Mouse (Mus musculus) thymus, adult 2 months (tissue): ENCODE results near the gene Utp11. TPM values are rescaled to one million over a fixed set of nuclear protein-coding genes. Genes with fewer than 3 reads are reported as not detected.

Experiments used
- DNase-seq: peaks from one replicate; pipeline ENCODE4 v3.0.0; 2021
- H3K27ac ChIP-seq: fragments of 200-500 bp; 2 replicates; pipeline ENCODE4 v1.5.1; 2012; ENCODE audit warnings: low read length, control low read depth; ENCODE audit not compliant: control insufficient read depth, insufficient read depth
- H3K27me3 ChIP-seq: fragments of 200-500 bp; 2 replicates; pipeline ENCODE4 v1.6.1; 2012; ENCODE audit warnings: mild to moderate bottlenecking, low read length, moderate library complexity, mixed read lengths; ENCODE audit not compliant: control insufficient read depth, insufficient read depth
- H3K36me3 ChIP-seq: fragments of 200-500 bp; 2 replicates; pipeline ENCODE4 v1.6.1; 2012; ENCODE audit warnings: mild to moderate bottlenecking, low read length, moderate library complexity; ENCODE audit not compliant: control insufficient read depth, insufficient read depth
- H3K4me1 ChIP-seq: fragments of 200-500 bp; replicated peaks from 2 replicates; pipeline ENCODE4 v1.6.1; 2012; ENCODE audit warnings: low read length; ENCODE audit not compliant: control insufficient read depth, insufficient read depth
- H3K4me3 ChIP-seq: fragments of 200-500 bp; 2 replicates; pipeline ENCODE4 v1.5.1; 2012; ENCODE audit warnings: mild to moderate bottlenecking, low read length, control low read depth, moderate library complexity; ENCODE audit not compliant: control insufficient read depth, insufficient read depth
- CTCF ChIP-seq: fragments of 200-500 bp; IDR thresholded peaks from 2 replicates; pipeline ENCODE4 v1.5.1; 2012; ENCODE audit warnings: mild to moderate bottlenecking, control low read depth, low read length, moderate library complexity, borderline replicate concordance; ENCODE audit not compliant: control insufficient read depth, poor library complexity, insufficient read depth; ENCODE audit errors: extremely low read depth
- POLR2A ChIP-seq: fragments of 200-500 bp; IDR thresholded peaks from 2 replicates; pipeline ENCODE4 v1.6.1; 2012; ENCODE audit warnings: mild to moderate bottlenecking, low read length, control low read depth, moderate library complexity; ENCODE audit not compliant: control insufficient read depth, poor library complexity, insufficient read depth; ENCODE audit errors: extremely low read depth
- WGBS: fragments of 180-500 bp; shearing (Covaris S2); methylation state at CpG from one replicate; pipeline ENCODE4 v1.1.7; 2018; 5-methylcytosine and 5-hydroxymethylcytosine counted together
- polyA plus RNA-seq: library from polyadenylated mRNA; depleted of rRNA; stranded (reverse); fragments of >200 nt; gene quantifications from 2 replicates; pipeline ENCODE4 v1.2.3, GENCODE M21; 2012; rRNA removed

Utp11 gene
- polyA plus RNA-seq, 1 experiment: 6.3 TPM

- no peaks in the 10 kb centered on the region for H3K4me1 ChIP-seq
- no peak overlapping the region for H3K27ac ChIP-seq
- DNase-seq: peak; percentile 5
- 7% methylated on average over 9 of the region's 9 CpGs for WGBS
- TF ChIP-seq POLR2A (no peak), CTCF (no peak)
- no peaks in the 10 kb centered on the region for H3K27me3 ChIP-seq
- no peak overlapping the region for H3K4me3 ChIP-seq
- H3K36me3 ChIP-seq: no peaks in the 10 kb centered on the region
Observed at GRCm38 (mm10) chr4:124633281-124633680, 60.1 kb downstream of the Utp11 start.

GRCm38 (mm10) chr4:124632856-124633255 lies 60.5 kb downstream of the Utp11 start:
- 84% methylated on average over 10 of the region's 10 CpGs for WGBS
- H3K27ac ChIP-seq: no peak overlapping the region
- TF ChIP-seq POLR2A (no peak), CTCF (no peak)
- no peaks in the 10 kb centered on the region for H3K4me1 ChIP-seq
- no peaks in the 10 kb centered on the region for H3K27me3 ChIP-seq
- H3K36me3 ChIP-seq: no peaks in the 10 kb centered on the region
- no peak overlapping the region for H3K4me3 ChIP-seq
- DNase-seq: no peak

- no peak for DNase-seq
- H3K4me1 ChIP-seq: no peaks in the 10 kb centered on the region
- H3K27me3 ChIP-seq: no peaks in the 10 kb centered on the region
- H3K27ac ChIP-seq: no peak overlapping the region
- H3K4me3 ChIP-seq: no peak overlapping the region
- no peak for TF ChIP-seq POLR2A
- no peak for TF ChIP-seq CTCF
- 45% methylated on average over 4 of the region's 4 CpGs for WGBS
- H3K36me3 ChIP-seq: no peaks in the 10 kb centered on the region
Observed at GRCm38 (mm10) chr4:124631456-124631855, 61.9 kb downstream of the Utp11 start.

Other genes starting within 250 kb of the Utp11 start
- gene 3100002H09Rik, start 82.8 kb downstream of the Utp11 start, polyA plus RNA-seq: not detected in 2 replicates
- gene Pou3f1, start 36.8 kb downstream of the Utp11 start, polyA plus RNA-seq: 0.38 and 0.46 TPM in 2 replicates
- gene Fhl3, start 7.1 kb upstream of the Utp11 start, polyA plus RNA-seq: 36.1 and 59.4 TPM in 2 replicates
- gene Sf3a3, start 21.2 kb upstream of the Utp11 start, polyA plus RNA-seq: 23.2 and 25.3 TPM in 2 replicates
- gene Inpp5b, start 48.2 kb upstream of the Utp11 start, polyA plus RNA-seq: 81.3 and 101 TPM in 2 replicates
- gene Mtf1, start 108.5 kb upstream of the Utp11 start, polyA plus RNA-seq: 9.9 and 10.4 TPM in 2 replicates
- 63.0 and 70.4 TPM in 2 replicates for gene Yrdc, start 157.1 kb upstream of the Utp11 start, polyA plus RNA-seq
- 26.2 and 28.0 TPM in 2 replicates for gene 1110065P20Rik, start 157.6 kb upstream of the Utp11 start, polyA plus RNA-seq
- 1.1 and 1.4 TPM in 2 replicates for gene Maneal, start 168.6 kb upstream of the Utp11 start, polyA plus RNA-seq
- gene Epha10, start 187.3 kb upstream of the Utp11 start, polyA plus RNA-seq: 0.06 and 0.07 TPM in 2 replicates
- gene 9930104L06Rik, start 243.4 kb upstream of the Utp11 start, polyA plus RNA-seq: 18.3 and 21.6 TPM in 2 replicates
- 79.4 and 102 TPM in 2 replicates for gene Cdca8, start 245.7 kb upstream of the Utp11 start, polyA plus RNA-seq